Mouse (Mus musculus): ENCODE data around the gene Rpl7a. TPM values are rescaled to one million over a fixed set of nuclear protein-coding genes. Genes with fewer than 3 reads are reported as not detected.
A peak's percentile ranks its signal among the peaks of the same experiment; 100 is the strongest.

The Rpl7a gene
- total and polyA plus RNA-seq, 2 experiments from 2014 or later, result 340 to 1,073 TPM

- no peak for TF ChIP-seq EP300 (IDR thresholded peaks at IDR 0.05; ENCODE audit: low read depth)
- TF ChIP-seq CTCF (IDR thresholded peaks at IDR 0.05; ENCODE audit: low read depth), result no peak
- H3K27me3 ChIP-seq (ENCODE audit: control insufficient read depth, insufficient read depth, low read length), result no peaks in the 10 kb centered on the region
- H3K9ac ChIP-seq (replicated peaks; ENCODE audit: low read depth, low read length), result no peak overlapping the region
- H3K36me3 ChIP-seq (replicated peaks; ENCODE audit: control insufficient read depth, insufficient read depth, low read length), result peaks cover 77% of the 10 kb centered on the region
- no peak for DNase-seq (ENCODE audit: low spot score)
- no peak overlapping the region for H3K27ac ChIP-seq (ENCODE audit: low read depth)
- no peak for ATAC-seq (ENCODE audit: insufficient read depth, low read depth)
- WGBS, result 86% methylated on average over 4 of the region's 4 CpGs
- no peak overlapping the region for H3K4me2 ChIP-seq (ENCODE audit: low read depth, low read length)
- no peak overlapping the region for H3K4me3 ChIP-seq (ENCODE audit: low read depth, low read length)
- no peaks in the 10 kb centered on the region for H3K4me1 ChIP-seq (ENCODE audit: control insufficient read depth, insufficient read depth)
- no peaks in the 10 kb centered on the region for H3K9me3 ChIP-seq (replicated peaks; ENCODE audit: control insufficient read depth, low read length)
Observed at GRCm38 (mm10) chr2:26895898-26896297, 14.7 kb upstream of the Rpl7a start.

GRCm38 (mm10) chr2:26900731-26901130 is 9.8 kb upstream of the Rpl7a start:
- WGBS, result 46% methylated on average over 1 of the region's 1 CpGs
- no peak for TF ChIP-seq CTCF (IDR thresholded peaks at IDR 0.05; ENCODE audit: low read depth)
- TF ChIP-seq EP300 (IDR thresholded peaks at IDR 0.05; ENCODE audit: low read depth), result no peak

GRCm38 (mm10) chr2:26901834-26902400 is 8.6 kb upstream of the Rpl7a start:
- WGBS, result 7% methylated on average over 7 of the region's 7 CpGs
- Histone ChIP-seq H3K9me3 (replicated peaks; ENCODE audit: control insufficient read depth, low read length) (no peaks in the 10 kb centered on the region), H3K36me3 (replicated peaks; ENCODE audit: control insufficient read depth, insufficient read depth, low read length) (peaks cover 46% of the 10 kb centered on the region), H3K4me1 (ENCODE audit: control insufficient read depth, insufficient read depth) (peaks cover 12% of the 10 kb centered on the region), H3K4me3 (ENCODE audit: low read depth, low read length) (peak overlapping the region; percentile 89), H3K27me3 (ENCODE audit: control insufficient read depth, insufficient read depth, low read length) (no peaks in the 10 kb centered on the region), H3K27ac (ENCODE audit: low read depth) (peak overlapping the region; percentile 87), H3K9ac (replicated peaks; ENCODE audit: low read depth, low read length) (peak overlapping the region; percentile 77), H3K4me2 (ENCODE audit: low read depth, low read length) (peak overlapping the region; percentile 95)
- ATAC-seq (ENCODE audit: insufficient read depth, low read depth) (no peak), DNase-seq (ENCODE audit: low spot score) (no peak)
- TF ChIP-seq EP300 (IDR thresholded peaks at IDR 0.05; ENCODE audit: low read depth) (no peak), CTCF (IDR thresholded peaks at IDR 0.05; ENCODE audit: low read depth) (no peak)

More at GRCm38 (mm10) chr2:26900731-26901130, 9.8 kb upstream of the Rpl7a start:
- no peak overlapping the region for H3K4me2 ChIP-seq (ENCODE audit: low read depth, low read length)
- peaks cover 12% of the 10 kb centered on the region for H3K4me1 ChIP-seq (ENCODE audit: control insufficient read depth, insufficient read depth)
- no peak overlapping the region for H3K27ac ChIP-seq (ENCODE audit: low read depth)
- ATAC-seq (ENCODE audit: insufficient read depth, low read depth) (no peak), DNase-seq (ENCODE audit: low spot score) (no peak)
- H3K9me3 ChIP-seq (replicated peaks; ENCODE audit: control insufficient read depth, low read length), result no peaks in the 10 kb centered on the region
- H3K36me3 ChIP-seq (replicated peaks; ENCODE audit: control insufficient read depth, insufficient read depth, low read length), result peaks cover 42% of the 10 kb centered on the region
- H3K4me3 ChIP-seq (ENCODE audit: low read depth, low read length), result no peak overlapping the region
- H3K27me3 ChIP-seq (ENCODE audit: control insufficient read depth, insufficient read depth, low read length), result no peaks in the 10 kb centered on the region
- no peak overlapping the region for H3K9ac ChIP-seq (replicated peaks; ENCODE audit: low read depth, low read length)

- ATAC-seq (ENCODE audit: insufficient read depth, low read depth), result peak; percentile 93
- Histone ChIP-seq H3K36me3 (replicated peaks; ENCODE audit: control insufficient read depth, insufficient read depth, low read length) (peaks cover 44% of the 10 kb centered on the region), H3K27ac (ENCODE audit: low read depth) (peak within 1 kb of the TSS; percentile 87), H3K9ac (replicated peaks; ENCODE audit: low read depth, low read length) (peak within 1 kb of the TSS; percentile 77), H3K4me3 (ENCODE audit: low read depth, low read length) (peak within 1 kb of the TSS; percentile 89), H3K9me3 (replicated peaks; ENCODE audit: control insufficient read depth, low read length) (no peaks in the 10 kb centered on the region), H3K4me2 (ENCODE audit: low read depth, low read length) (peak within 1 kb of the TSS; percentile 95), H3K4me1 (ENCODE audit: control insufficient read depth, insufficient read depth) (peaks cover 12% of the 10 kb centered on the region), H3K27me3 (ENCODE audit: control insufficient read depth, insufficient read depth, low read length) (no peaks in the 10 kb centered on the region)
- TF ChIP-seq EP300 (IDR thresholded peaks at IDR 0.05; ENCODE audit: low read depth) (peak; percentile 24; the same call in 1 of the 2 replicates), CTCF (IDR thresholded peaks at IDR 0.05; ENCODE audit: low read depth) (no peak)
- peak; percentile 97 for DNase-seq (ENCODE audit: low spot score)
- under 1% methylated on average over 41 of the region's 41 CpGs for WGBS
Observed at GRCm38 (mm10) chr2:26902467-26903220, 7.9 kb upstream of the Rpl7a start, which contains the start of gene Surf6. Surf6 (minus strand) TSS chr2:26902879.

GRCm38 (mm10) chr2:26903311-26903710 is 7.3 kb upstream of the Rpl7a start:
- Histone ChIP-seq H3K9me3 (replicated peaks; ENCODE audit: control insufficient read depth, low read length) (no peaks in the 10 kb centered on the region), H3K4me1 (ENCODE audit: control insufficient read depth, insufficient read depth) (peaks cover 12% of the 10 kb centered on the region), H3K4me3 (ENCODE audit: low read depth, low read length) (peak overlapping the region; percentile 89), H3K27me3 (ENCODE audit: control insufficient read depth, insufficient read depth, low read length) (no peaks in the 10 kb centered on the region), H3K9ac (replicated peaks; ENCODE audit: low read depth, low read length) (peak overlapping the region; percentile 77), H3K27ac (ENCODE audit: low read depth) (peak overlapping the region; percentile 87), H3K36me3 (replicated peaks; ENCODE audit: control insufficient read depth, insufficient read depth, low read length) (peaks cover 43% of the 10 kb centered on the region), H3K4me2 (ENCODE audit: low read depth, low read length) (peak overlapping the region; percentile 95)
- ATAC-seq (ENCODE audit: insufficient read depth, low read depth) (no peak), DNase-seq (ENCODE audit: low spot score) (no peak)
- 12% methylated on average over 7 of the region's 7 CpGs for WGBS
- TF ChIP-seq CTCF (IDR thresholded peaks at IDR 0.05; ENCODE audit: low read depth), result no peak
- TF ChIP-seq EP300 (IDR thresholded peaks at IDR 0.05; ENCODE audit: low read depth), result no peak

All from heart, postnatal 0 days (tissue).